Mouse (Mus musculus): ENCODE data around the gene Naxd. TPM values are rescaled to one million over a fixed set of nuclear protein-coding genes. Genes with fewer than 3 reads are reported as not detected.

Gene Naxd
- polyA plus RNA-seq, 1 experiment from 2014 or later = 151 TPM

GRCm38 (mm10) chr8:11498786-11499485, 1.6 kb downstream of the Naxd start:
- Histone ChIP-seq H3K9ac (replicated peaks) (no peak overlapping the region), H3K36me3 (peaks cover 20% of the 10 kb centered on the region), H3K4me1 (replicated peaks) (peaks cover 21% of the 10 kb centered on the region), H3K27ac (no peak overlapping the region), H3K4me2 (replicated peaks) (peak overlapping the region; percentile 75), H3K4me3 (replicated peaks) (peak overlapping the region; percentile 85), H3K27me3 (peaks cover 16% of the 10 kb centered on the region), H3K9me3 (no peaks in the 10 kb centered on the region)
- 93% methylated on average over 4 of the region's 4 CpGs for WGBS
- ATAC-seq = no peak

- WGBS = 88% methylated on average over 13 of the region's 13 CpGs
- Histone ChIP-seq H3K4me3 (replicated peaks) (no peak overlapping the region), H3K36me3 (peaks cover 66% of the 10 kb centered on the region)
Measured at GRCm38 (mm10) chr8:11503476-11504232, 6.3 kb downstream of the Naxd start.

GRCm38 (mm10) chr8:11506074-11506473, 8.8 kb downstream of the Naxd start:
- Histone ChIP-seq H3K9me3 (no peaks in the 10 kb centered on the region), H3K27me3 (no peaks in the 10 kb centered on the region), H3K9ac (replicated peaks) (no peak overlapping the region), H3K27ac (no peak overlapping the region), H3K4me3 (replicated peaks) (no peak overlapping the region), H3K36me3 (peaks cover 90% of the 10 kb centered on the region), H3K4me1 (replicated peaks) (no peaks in the 10 kb centered on the region), H3K4me2 (replicated peaks) (no peak overlapping the region)
- no peak for ATAC-seq
- 84% methylated on average over 14 of the region's 14 CpGs for WGBS

More at GRCm38 (mm10) chr8:11503476-11504232, 6.3 kb downstream of the Naxd start:
- H3K9me3 ChIP-seq = no peaks in the 10 kb centered on the region
- H3K9ac ChIP-seq (replicated peaks) = no peak overlapping the region
- no peak overlapping the region for H3K4me2 ChIP-seq (replicated peaks)
- ATAC-seq = no peak
- no peak overlapping the region for H3K27ac ChIP-seq
- peaks cover 5% of the 10 kb centered on the region for H3K4me1 ChIP-seq (replicated peaks)
- H3K27me3 ChIP-seq = no peaks in the 10 kb centered on the region

GRCm38 (mm10) chr8:11506802-11507201, 9.5 kb downstream of the Naxd start:
- Histone ChIP-seq H3K4me3 (replicated peaks) (no peak overlapping the region), H3K27me3 (no peaks in the 10 kb centered on the region), H3K36me3 (peaks cover 97% of the 10 kb centered on the region), H3K27ac (no peak overlapping the region), H3K9me3 (no peaks in the 10 kb centered on the region), H3K4me2 (replicated peaks) (no peak overlapping the region), H3K4me1 (replicated peaks) (no peaks in the 10 kb centered on the region), H3K9ac (replicated peaks) (no peak overlapping the region)
- WGBS = 74% methylated on average over 6 of the region's 6 CpGs
- ATAC-seq = 0 out of 2 replicates have a peak, but pooled peaks have one; percentile 9

GRCm38 (mm10) chr8:11508880-11509279, 11.6 kb downstream of the Naxd start:
- 88% methylated on average over 10 of the region's 10 CpGs for WGBS

GRCm38 (mm10) chr8:11510971-11511370, 13.7 kb downstream of the Naxd start:
- H3K4me2 ChIP-seq (replicated peaks) = no peak overlapping the region
- WGBS = 89% methylated on average over 5 of the region's 5 CpGs
- peaks cover 98% of the 10 kb centered on the region for H3K36me3 ChIP-seq
- H3K9ac ChIP-seq (replicated peaks) = no peak overlapping the region
- no peak overlapping the region for H3K27ac ChIP-seq
- no peaks in the 10 kb centered on the region for H3K9me3 ChIP-seq
- no peaks in the 10 kb centered on the region for H3K4me1 ChIP-seq (replicated peaks)
- no peak overlapping the region for H3K4me3 ChIP-seq (replicated peaks)
- no peaks in the 10 kb centered on the region for H3K27me3 ChIP-seq
- no peak for ATAC-seq

More at GRCm38 (mm10) chr8:11508880-11509279, 11.6 kb downstream of the Naxd start:
- Histone ChIP-seq H3K36me3 (peaks cover 98% of the 10 kb centered on the region), H3K4me2 (replicated peaks) (no peak overlapping the region), H3K9me3 (no peaks in the 10 kb centered on the region), H3K9ac (replicated peaks) (no peak overlapping the region), H3K4me1 (replicated peaks) (no peaks in the 10 kb centered on the region), H3K4me3 (replicated peaks) (no peak overlapping the region), H3K27me3 (no peaks in the 10 kb centered on the region), H3K27ac (no peak overlapping the region)
- no peak for ATAC-seq

- no peak overlapping the region for H3K4me3 ChIP-seq (replicated peaks)
- H3K4me2 ChIP-seq (replicated peaks) = no peak overlapping the region
- H3K36me3 ChIP-seq = peaks cover 97% of the 10 kb centered on the region
- WGBS = 90% methylated on average over 9 of the region's 9 CpGs
- ATAC-seq = no peak
- H3K9me3 ChIP-seq = no peaks in the 10 kb centered on the region
- no peaks in the 10 kb centered on the region for H3K27me3 ChIP-seq
- H3K27ac ChIP-seq = no peak overlapping the region
- no peaks in the 10 kb centered on the region for H3K4me1 ChIP-seq (replicated peaks)
- H3K9ac ChIP-seq (replicated peaks) = no peak overlapping the region
Measured at GRCm38 (mm10) chr8:11512711-11513110, 15.4 kb downstream of the Naxd start.

- H3K27me3 ChIP-seq = no peaks in the 10 kb centered on the region
- H3K27ac ChIP-seq = no peak overlapping the region
- peaks cover 98% of the 10 kb centered on the region for H3K36me3 ChIP-seq
- no peaks in the 10 kb centered on the region for H3K4me1 ChIP-seq (replicated peaks)
- no peak overlapping the region for H3K4me2 ChIP-seq (replicated peaks)
- H3K9ac ChIP-seq (replicated peaks) = no peak overlapping the region
- H3K9me3 ChIP-seq = no peaks in the 10 kb centered on the region
- 93% methylated on average over 5 of the region's 5 CpGs for WGBS
- H3K4me3 ChIP-seq (replicated peaks) = no peak overlapping the region
- ATAC-seq = no peak
Measured at GRCm38 (mm10) chr8:11513247-11513646, 15.9 kb downstream of the Naxd start.

GRCm38 (mm10) chr8:11516292-11516691, 19.0 kb downstream of the Naxd start:
- H3K4me1 ChIP-seq (replicated peaks) = no peaks in the 10 kb centered on the region
- 93% methylated on average over 9 of the region's 9 CpGs for WGBS
- no peaks in the 10 kb centered on the region for H3K9me3 ChIP-seq
- H3K9ac ChIP-seq (replicated peaks) = no peak overlapping the region
- H3K4me2 ChIP-seq (replicated peaks) = no peak overlapping the region
- no peak for ATAC-seq
- H3K27ac ChIP-seq = no peak overlapping the region
- H3K27me3 ChIP-seq = no peaks in the 10 kb centered on the region
- H3K36me3 ChIP-seq = peaks cover 91% of the 10 kb centered on the region
- no peak overlapping the region for H3K4me3 ChIP-seq (replicated peaks)

GRCm38 (mm10) chr8:11517366-11518055, 20.2 kb downstream of the Naxd start:
- 92% methylated on average over 16 of the region's 16 CpGs for WGBS
- Histone ChIP-seq H3K27me3 (no peaks in the 10 kb centered on the region), H3K36me3 (peaks cover 89% of the 10 kb centered on the region), H3K4me2 (replicated peaks) (no peak overlapping the region), H3K4me1 (replicated peaks) (no peaks in the 10 kb centered on the region), H3K9ac (replicated peaks) (no peak overlapping the region), H3K4me3 (replicated peaks) (no peak overlapping the region), H3K27ac (no peak overlapping the region), H3K9me3 (no peaks in the 10 kb centered on the region)
- no peak for ATAC-seq

GRCm38 (mm10) chr8:11518056-11518396, 20.7 kb downstream of the Naxd start:
- H3K9ac ChIP-seq (replicated peaks) = no peak overlapping the region
- H3K4me1 ChIP-seq (replicated peaks) = no peaks in the 10 kb centered on the region
- H3K27ac ChIP-seq = no peak overlapping the region
- peaks cover 84% of the 10 kb centered on the region for H3K36me3 ChIP-seq
- no peak overlapping the region for H3K4me3 ChIP-seq (replicated peaks)
- WGBS = 93% methylated on average over 6 of the region's 6 CpGs
- H3K9me3 ChIP-seq = no peaks in the 10 kb centered on the region
- no peak overlapping the region for H3K4me2 ChIP-seq (replicated peaks)
- no peaks in the 10 kb centered on the region for H3K27me3 ChIP-seq
- ATAC-seq = no peak

- no peaks in the 10 kb centered on the region for H3K9me3 ChIP-seq
- no peak for ATAC-seq
- no peaks in the 10 kb centered on the region for H3K27me3 ChIP-seq
- H3K4me3 ChIP-seq (replicated peaks) = no peak overlapping the region
- no peak overlapping the region for H3K4me2 ChIP-seq (replicated peaks)
- no peak overlapping the region for H3K9ac ChIP-seq (replicated peaks)
- peaks cover 77% of the 10 kb centered on the region for H3K36me3 ChIP-seq
- H3K27ac ChIP-seq = no peak overlapping the region
- H3K4me1 ChIP-seq (replicated peaks) = no peaks in the 10 kb centered on the region
- WGBS = 91% methylated on average over 11 of the region's 11 CpGs
Measured at GRCm38 (mm10) chr8:11518676-11519075, 21.4 kb downstream of the Naxd start.

Data from midbrain, embryonic 13.5 days (tissue).